Mouse (Mus musculus) CD4-positive helper T cell, adult 2 months (primary cell): Measurements from ENCODE around the gene Hk1.
A peak's percentile ranks its signal among the peaks of the same experiment; 100 is the strongest.

ENCODE experiments used
- DNase-seq: peaks from one replicate; pipeline ENCODE4 v3.0.0-alpha.2; 2012; ENCODE audit warnings: low read depth, missing footprints, low spot score

The Hk1 gene

DNA sequence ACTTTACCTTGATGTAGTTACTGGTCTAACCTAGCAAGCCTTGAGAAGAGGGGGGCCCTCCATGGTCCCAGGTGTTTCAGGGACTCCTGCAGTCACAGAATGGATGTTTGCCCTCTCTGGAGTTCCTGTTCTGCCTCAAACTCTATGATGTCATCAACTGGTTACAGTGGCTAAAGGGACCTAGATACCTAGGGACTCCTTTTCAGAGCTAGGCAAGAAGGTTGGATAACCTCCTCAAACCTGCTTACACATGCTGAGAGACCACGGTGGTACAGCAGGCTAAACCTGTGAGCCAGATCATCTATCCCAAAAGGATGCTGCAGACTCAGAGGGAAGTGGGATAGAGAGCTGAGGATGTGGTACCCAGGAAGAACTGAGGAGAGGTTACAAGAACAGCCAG, at the start of gene Hk1:
Hk1 (minus strand) TSS at position 101 of the 400 bp plus-strand sequence.
- DNase-seq = no peak

DNA sequence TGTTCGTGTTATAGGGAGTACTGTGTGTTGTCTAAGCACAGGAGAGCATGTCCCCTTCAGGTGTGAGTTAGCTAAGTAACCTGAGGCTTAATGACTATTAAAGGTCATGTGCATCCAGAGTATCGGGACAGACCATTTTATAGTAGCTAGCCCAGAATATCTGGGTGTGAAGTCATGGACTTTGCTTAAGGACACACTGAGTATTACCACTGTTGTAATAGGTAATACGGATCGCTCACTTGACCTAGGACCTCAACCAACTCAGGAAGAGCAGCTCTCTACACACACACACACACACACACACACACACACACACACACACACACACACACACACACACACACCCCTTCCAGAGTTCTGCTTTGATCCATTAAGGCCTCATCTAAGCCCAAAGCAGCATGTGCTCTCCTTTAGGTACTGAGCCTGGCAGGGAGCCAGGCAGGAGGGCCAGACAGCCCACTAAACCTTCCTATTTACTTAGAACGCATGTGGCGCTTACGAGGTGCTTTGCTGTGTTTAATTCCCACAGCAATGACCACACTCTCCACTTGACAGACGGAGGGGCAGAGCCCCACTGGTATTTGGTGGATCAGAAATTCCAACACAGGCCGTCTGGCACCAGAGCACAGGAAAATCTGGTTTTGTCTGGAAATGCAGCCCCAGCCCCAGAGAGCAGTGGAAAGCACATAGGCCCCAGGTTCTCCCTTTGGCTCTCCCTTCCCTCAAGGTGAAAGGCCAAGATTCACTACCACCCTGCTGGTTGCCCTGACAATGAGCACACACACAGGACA, 45.6 kb upstream of the Hk1 start:
- no peak for DNase-seq

DNA sequence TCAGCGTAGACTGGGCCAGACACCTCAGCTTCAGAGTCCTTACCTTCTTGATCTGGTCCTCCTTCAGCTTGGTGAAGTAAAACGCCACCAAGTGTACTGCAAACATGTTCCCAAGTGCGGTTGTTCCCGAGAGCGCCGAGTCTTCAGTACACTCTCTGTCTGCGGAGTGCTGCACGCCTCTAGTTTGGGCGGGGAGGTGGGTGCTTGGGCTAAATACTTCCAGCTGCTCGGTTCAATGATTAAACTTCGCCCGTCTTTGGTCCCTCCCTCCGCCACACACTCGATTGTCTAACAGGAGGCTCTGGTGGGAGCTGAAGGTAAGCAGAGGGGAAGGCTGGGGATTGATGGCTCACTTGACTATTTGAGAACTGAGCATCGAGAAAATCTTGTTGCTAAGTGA, 42.5 kb upstream of the Hk1 start, which contains the start of gene Hkdc1:
Hkdc1 (minus strand) TSS at position 237 of the 400 bp plus-strand sequence.
- no peak for DNase-seq

DNA sequence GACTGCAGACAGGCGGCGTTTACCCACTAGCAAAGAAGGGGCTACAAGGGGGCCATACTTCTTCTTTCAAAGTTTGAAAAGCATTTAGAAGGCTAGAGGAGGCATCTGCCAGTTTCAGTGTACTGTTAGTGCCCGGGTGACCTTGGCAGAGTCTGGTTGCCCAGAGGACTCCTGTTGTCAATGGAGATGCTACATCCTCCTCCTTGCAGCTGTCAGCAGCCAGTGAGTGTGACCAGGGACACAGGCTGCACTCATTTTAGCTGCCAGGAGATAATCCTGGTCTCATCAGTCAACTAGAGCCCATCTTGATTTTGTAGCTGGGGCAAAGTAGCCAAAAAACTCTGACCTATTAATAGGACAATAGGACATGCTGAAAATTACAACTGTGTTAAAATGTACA, 41.4 kb upstream of the Hk1 start:
- no peak for DNase-seq

DNA sequence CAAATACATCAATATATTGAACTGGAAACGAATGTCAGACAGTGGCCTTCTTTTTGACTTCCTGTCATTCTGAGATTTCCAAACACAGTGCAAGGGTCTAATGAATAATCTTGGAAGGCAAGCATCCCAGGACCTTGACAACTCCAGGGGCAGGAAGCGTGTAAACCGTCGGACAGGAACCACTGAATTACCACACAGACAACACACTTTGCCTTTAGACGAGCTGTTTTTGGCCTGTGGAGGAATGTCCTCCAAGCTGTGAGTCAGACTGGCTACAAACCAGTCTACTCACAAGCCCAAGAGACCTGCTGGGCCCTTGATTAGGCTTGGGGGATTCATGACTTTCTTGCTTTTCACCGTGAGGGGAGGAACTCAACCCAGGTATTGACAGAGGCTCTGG, 40.7 kb upstream of the Hk1 start:
- DNase-seq = no peak

DNA sequence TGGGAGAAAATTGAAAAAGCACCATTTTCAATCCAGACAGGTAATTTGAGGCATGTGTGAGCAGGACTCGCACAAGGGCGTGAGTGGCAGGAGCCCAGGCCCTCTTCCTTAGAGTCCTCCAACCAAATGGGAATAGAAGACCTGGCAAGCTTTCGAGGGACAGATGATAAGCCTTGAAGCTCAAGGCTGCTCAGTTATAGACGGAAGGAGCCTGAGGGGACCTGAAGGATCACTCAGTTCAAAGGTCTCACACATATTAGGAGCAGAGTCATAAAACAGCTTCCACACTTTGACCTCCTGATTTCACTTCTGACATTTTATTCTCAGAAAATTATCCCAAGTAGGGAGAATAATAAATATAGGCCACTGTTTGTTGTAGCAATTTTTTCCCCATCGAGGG, 39.7 kb upstream of the Hk1 start:
- no peak for DNase-seq

DNA sequence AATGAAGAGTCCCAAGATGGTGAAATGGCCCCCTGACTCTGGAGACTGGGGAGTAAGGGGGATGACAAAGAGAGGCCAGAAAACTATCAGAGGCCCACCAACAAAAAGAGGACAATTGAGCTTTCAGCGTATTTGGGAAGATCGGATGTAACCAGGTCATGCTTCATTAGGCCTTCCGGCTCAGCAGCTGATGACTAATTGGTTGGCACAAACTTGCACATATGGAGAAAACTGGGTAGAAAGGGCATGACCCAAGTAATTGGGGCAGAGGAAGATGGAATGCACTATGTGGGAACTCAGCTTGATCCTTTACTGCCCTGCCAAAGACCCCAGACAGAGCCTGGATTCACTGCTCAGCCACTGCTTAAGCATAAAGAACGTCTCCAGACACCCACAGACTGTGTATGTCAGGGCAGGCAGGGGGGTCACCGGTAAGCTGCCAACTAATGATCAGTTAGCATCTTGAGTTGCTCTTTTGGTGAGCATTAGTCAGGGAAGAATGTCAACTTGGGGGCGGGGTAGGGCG, 39.2 kb upstream of the Hk1 start:
- no peak for DNase-seq

DNA sequence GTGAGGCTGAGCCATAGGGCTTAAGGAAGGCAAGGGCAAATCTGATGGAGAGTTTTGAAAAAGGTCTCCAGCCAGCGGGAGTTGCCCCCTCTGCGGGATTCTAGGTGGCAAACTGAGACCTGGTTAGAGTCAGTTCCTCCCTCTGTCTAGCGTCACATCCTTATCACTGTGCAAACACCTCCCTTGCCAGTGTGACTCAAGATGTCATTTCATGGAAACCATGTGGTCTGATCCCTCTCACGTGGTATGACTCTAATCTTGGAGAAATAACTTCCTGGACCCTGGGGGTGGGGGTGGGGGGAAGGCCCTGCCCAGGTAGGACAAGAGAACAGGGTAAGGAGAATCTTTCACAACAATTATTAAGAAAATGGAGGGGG, 33.9 kb upstream of the Hk1 start:
- no peak for DNase-seq

DNA sequence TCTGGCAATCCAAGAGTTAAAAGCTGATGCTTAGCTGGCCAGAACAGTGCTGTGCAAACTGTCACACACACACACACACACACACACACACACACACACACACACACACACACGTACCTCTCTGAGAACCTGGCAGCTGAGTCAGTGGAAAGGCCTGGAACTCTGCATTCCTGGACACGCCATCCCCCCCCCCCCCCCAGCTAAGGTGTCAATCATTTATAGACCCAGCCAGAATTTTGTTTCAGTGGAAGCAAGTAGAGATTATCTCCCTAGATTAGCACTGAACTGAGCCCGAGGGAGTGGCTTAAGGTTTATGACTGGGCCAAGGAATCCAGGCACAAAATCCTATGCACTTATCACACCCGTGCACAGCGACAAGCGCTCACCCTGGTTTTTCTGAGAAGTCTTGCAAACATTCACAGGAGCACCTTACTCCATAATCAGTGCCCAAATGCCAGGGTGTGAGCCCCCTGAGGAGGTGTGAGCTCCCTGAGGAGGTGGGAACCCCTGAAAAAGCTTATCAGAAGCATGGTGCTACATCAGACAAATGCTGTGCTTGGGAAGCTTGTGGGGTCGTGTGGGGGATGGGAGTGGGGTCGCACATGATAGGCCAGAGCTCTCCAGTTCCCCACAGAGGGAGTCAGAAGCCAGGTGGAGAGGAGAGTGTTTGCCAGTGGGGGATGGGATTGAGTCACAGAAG, 33.3 kb upstream of the Hk1 start:
- DNase-seq = no peak

DNA sequence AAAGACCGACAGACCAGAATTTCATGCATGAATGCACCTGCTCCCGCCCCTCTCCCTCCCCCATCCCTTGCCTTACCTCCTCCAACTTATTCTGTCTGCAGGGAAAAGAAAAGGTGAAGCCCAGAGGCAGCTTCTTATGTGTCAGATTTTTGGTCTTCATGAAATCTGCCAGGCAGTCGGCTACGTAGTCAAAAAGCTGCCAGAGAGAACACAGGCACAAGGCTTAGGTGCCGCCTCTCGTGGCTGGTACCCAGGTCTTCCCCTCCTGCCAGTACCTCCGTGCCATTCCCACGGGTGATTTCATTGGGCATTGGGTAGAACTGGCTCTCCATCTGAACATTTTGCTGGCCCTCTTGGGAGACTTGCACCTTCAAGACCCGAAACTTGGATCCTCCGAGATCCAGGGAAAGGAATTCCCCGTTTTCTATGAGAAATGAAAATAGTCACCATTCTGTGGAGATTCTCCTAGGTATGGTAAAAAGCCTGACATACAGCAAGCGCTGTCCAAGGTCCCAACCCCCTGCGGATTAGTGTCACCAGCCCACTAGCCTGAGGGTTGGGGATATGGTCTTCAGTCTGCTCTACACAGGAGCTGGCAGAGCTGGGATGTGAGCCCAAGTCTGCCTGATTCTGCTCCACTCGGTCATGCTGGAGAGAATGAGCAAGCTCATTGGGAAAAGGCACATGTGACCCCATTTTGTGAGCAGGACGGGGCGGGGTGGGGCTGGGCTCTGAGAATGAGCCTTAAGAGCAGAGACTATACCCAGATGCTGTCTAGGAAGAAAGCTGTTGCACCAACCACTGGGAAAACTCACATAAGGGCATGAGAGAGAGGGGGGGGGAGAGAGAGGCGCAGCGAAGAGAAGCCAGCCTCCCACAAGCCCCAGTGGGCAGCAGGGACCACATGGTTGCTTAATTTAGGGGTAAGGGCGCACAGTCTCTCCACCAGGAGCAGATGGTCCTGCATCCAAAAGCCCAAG, 32.0 kb upstream of the Hk1 start:
- no peak for DNase-seq

DNA sequence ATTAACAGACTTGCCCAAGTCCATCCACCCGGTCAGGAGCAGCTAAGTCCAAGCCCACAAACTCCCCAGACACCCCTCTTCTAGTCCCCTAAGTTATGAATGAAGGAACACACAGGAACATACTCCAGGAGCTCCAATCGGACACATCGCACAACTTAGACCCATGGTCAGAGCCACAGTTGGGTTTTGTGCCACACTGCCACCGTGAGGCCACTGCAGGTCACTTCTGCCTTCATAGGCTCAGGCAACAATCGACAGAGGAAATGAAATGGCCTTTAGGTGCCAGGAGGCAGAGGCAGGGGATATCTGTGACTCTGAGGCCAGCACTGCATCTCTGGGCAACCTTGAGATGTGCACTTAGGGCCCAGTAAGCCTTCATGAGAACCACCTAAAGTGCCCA, 31.2 kb upstream of the Hk1 start:
- DNase-seq = peak; percentile 53

DNA sequence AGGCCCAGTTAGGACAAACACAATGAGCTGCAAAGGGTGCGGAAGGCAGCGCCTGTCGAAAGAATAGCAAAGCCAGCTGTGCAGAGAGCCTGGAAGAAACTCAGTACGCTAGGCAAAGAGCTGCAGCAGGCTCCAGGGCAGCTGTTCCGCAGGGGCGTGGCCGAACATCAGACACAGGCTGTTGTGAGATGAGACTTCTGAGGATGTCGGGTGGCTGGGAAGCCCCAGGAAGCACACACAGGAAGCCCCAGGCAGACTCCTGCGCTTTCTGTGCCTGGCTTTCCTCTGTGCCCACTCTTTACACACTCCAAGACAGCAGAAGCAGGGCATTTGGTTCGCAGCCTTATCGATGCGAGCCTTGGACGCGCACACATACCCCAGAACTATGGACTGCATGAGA, 25.2 kb upstream of the Hk1 start:
- no peak for DNase-seq

DNA sequence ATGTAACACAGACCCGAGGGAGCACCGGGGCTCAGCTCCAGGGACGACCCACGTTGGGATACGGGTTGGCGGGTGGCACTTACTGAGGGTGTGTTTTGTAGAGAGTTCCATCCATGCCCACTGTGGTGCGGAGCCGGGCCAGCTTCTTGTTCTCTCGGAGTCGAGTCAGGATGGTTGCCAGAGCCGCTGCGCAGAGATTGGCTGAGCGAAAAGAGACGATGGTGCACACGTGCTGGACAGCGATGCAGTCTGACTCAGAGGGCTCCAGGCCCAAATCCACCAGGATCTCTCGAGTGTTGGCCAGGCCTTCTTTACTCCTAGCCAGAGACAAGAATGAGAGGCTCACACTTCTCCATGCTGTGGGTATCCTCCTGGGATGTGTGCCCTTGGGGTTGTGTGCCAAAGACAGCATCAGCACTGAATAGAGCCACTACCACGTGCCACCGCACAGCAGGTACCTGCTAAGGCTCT, 22.0 kb upstream of the Hk1 start:
- no peak for DNase-seq

DNA sequence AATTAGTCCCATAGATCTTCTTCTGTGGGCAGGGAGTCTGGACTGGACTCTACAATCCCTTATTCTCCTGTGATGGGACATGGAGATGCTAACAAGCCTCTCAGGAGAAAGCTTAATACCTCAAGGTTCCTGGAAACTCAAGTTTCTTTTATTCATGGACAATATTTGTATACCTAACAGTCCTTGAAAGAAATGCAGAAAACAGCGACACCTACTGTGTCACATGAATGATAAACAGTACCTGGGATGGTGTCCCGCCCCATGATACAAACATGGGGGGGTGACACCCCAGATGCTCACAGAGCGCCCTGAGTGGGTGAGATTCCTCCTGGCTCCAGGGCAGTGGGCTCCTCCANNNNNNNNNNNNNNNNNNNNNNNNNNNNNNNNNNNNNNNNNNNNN, 3.3 kb upstream of the Hk1 start:
- no peak for DNase-seq

DNA sequence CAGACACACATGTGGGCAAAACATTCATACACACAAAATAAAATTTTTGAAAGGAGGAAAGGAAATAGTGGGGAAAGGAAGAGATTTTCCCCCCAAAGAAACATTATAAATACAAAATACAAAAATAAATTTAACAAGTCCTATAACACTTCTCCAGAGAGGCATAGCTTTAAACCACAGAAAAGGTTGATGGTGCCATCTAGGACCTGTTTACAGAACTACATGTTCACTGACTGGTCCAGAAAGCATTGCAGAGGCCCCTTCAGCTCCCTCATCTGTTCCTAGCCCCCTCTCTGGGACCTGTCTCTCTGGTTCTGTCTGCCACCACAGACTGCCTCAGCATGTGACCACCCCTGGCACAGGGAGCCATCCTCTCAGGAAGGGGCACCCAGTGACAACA, 1.2 kb upstream of the Hk1 start:
- peak; percentile 16 for DNase-seq

DNA sequence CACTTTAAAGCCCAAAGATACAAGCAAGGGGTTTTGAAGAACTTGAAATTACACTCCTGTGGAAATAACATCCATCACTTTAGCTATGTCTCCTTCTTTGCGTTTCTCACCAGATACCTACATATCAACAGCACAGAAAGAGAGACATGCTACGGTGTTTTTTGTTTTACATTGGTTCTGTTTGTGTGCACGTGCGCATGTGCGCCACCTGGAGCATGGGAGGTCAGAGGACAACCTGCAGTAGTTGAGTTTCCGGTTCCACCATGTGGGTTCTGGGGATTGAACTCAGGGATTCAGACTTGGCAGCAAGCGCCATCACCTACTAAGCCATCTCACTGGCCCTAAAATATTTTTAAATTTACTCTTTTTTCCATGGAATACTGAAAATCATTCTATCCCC, 20.9 kb downstream of the Hk1 start:
- DNase-seq = peak; percentile 40

DNA sequence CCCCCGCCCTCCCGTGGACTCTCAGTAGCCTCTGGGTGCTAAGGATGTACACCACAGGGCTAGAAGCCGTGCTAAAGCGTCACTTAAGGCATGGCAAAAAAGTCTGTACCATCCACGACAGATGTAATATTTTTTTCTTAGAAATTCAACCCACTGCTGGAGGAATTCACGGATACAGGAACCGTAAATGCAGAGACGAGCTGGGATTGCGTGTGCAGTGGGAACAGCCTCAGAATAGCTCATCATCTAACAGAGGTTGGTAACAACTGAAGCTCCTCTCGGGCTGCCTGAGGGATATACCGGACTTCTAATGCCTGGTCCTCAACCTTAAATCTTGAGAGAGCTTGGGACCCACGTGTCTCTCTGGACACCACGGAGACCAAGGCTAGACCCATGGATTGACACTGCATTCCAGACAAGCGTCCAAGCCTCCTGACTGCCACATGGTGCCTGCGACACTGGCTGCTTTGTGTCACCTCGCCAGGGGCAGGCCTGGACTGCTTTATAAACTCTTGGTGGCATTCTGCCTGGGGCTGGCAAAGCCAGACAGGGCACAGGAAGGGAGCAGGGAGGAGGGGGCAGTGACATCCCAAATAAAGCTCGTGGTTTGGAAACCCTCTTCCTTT, 23.5 kb downstream of the Hk1 start:
- no peak for DNase-seq

DNA sequence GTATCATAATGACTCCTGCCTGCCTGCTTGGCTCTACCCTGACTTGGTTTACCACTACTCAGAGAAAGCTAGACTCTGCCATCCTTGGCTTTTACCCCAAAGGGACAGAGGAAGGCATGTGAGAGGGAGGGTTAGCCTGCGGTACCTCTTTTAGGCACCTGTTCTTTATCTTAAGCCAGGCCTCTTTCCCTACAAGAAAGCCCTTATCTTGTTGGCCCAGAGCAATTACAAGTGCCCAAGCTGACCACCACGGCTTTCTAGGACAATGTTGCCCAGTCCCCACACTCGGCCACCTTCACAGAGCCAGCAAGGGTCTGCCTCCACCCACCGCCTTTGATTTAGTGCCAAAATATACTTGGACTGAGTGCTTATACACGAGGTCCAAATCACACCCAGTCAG, 34.6 kb downstream of the Hk1 start:
- DNase-seq = no peak

DNA sequence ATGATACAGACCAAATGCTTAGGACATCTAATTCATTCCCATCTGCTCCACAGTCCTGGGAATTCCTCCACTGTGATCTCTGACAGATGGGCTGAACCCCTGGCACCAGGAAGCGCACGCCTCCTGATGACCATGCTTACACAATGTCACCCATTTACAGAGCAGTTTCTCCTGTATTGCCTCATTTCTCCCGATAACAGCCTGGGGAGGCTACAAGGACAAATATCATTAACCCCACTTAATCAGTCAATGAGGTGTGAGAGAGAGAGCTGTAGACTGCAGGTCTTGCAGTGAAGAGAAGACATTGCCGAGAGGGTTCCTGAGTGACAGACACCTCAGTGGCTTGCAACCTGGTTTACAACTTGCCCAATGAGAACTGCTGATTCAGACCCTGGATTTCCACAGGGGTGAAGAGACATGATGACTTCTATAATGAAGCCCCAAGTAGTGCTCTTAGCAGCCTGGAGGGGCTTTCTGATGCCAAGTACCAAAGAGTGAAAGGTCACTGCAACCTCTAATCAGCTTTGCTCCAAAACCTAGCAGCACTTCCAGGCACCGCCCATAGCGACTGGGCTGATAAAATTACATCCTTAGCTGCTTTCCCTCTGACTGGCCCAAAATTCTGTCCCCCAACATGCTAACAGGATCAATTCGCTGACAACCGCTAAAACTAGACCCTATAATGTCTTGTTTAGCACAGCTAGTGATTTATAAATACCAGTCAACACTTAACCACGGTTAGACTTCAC, 35.5 kb downstream of the Hk1 start:
- no peak for DNase-seq

DNA sequence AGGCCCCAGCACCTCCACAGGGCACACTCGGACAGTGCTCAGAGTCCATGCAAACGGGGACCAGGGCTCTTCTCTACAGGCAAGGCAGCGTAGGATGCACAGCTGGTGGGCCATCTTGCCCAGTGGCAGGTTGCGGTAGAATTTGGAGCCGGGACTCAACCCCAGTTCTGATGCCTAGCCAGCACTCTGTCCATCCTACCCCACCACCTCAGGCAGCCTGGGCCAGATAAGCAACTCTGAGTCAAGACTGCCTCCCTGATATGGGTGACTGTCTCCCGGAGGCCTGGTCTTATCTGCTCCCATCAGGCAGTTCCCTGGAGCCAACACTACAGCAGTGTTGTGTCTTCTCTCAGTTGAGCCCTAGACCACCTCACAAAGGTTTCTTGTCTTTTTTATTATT, 37.2 kb downstream of the Hk1 start:
- DNase-seq = no peak

DNA sequence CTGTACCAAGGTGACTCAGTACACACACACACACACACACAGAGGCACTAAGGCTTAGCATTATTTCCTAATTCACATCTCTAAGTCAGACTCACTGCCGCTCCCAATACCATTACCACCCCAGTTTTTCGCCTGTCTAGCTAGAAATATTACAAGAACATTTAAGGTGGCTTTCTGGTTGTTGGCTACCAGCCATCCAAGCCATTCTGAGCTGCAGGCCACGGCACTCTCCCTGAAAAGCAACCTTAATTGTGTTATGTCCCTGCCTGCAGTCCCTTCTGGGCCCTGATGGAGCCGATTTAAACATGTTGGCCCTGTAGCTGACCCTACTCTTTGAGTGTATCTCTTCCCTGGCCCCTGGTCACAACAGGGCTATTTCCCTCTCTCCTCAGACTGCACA, 37.8 kb downstream of the Hk1 start:
- no peak for DNase-seq
